Mouse (Mus musculus) E14TG2a.4 (cell line): ENCODE measurements at regions not wholly inside any gene's neighbourhood (a gene's known extent, or its start where the extent isn't known, plus 50 kb on each side); places are given as distances from the start of the nearest gene placed in this dataset.

ENCODE experiments used
- CTCF ChIP-seq: conservative IDR thresholded peaks from 2 replicates; pipeline ENCODE4 v1.5.1; 2014; ENCODE audit warnings: low read length
- POU5F1 ChIP-seq: IDR thresholded peaks from 2 replicates; pipeline ENCODE4 v1.6.1; 2014; ENCODE audit warnings: low read length, borderline replicate concordance

- TF ChIP-seq CTCF: no peak
- no peak for TF ChIP-seq POU5F1
Measured at GRCm38 (mm10) chr3:79996803-79997202, 112.5 kb downstream of the Fam198b start.
